Mouse (Mus musculus): ENCODE data around the gene Nfkb1. TPM values are rescaled to one million over a fixed set of nuclear protein-coding genes. Genes with fewer than 3 reads are reported as not detected.
A peak's percentile ranks its signal among the peaks of the same experiment; 100 is the strongest.

The Nfkb1 gene
- total and polyA plus RNA-seq, 3 experiments, result 271 to 369 (median 346) TPM

DNA sequence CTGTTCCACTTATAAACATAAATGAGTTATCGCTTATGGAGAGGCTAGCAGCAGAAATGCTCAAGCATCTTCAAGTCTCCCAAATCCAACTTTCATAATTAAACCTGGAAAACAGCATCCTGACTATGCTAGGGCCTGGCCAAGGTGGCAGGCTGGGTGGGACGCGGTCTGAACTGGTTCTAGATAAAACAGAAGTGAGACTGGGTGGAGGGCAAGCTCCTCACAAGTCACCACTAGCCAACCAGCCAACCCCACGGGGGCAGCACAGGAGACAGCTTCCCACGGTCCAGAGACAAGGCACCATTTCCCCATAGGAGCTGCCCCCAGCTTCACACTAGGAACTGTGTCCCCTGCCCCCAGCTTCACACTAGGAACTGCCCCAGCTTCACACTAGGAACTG is 53.8 kb downstream of the Nfkb1 start:
- Histone ChIP-seq H3K27me3 (replicated peaks) (no peaks in the 10 kb centered on the region), H3K27ac (ENCODE audit: insufficient read depth, low read depth) (no peak overlapping the region), H3K9me3 (replicated peaks; ENCODE audit: low read length) (peaks cover 2% of the 10 kb centered on the region), H3K4me3 (replicated peaks in 1 of 3; ENCODE audit: low read depth in 2 of 3, low read length in 2 of 3, poor library complexity in 1 of 3) (no peak overlapping the region), H3K79me2 (replicated peaks; ENCODE audit: control insufficient read depth, extremely low read depth, insufficient read depth, poor library complexity, severe bottlenecking) (no peaks in the 10 kb centered on the region), H3K4me2 (ENCODE audit: insufficient read depth, low read depth, poor library complexity, severe bottlenecking) (no peak overlapping the region), H3K4me1 (ENCODE audit: control insufficient read depth in 1 of 2, insufficient read depth in 2 of 2) (peaks cover 35 to 95% of the 10 kb centered on the region in 2 experiments), H3K36me3 (replicated peaks in 1 of 2; ENCODE audit: control insufficient read depth in 1 of 2, insufficient read depth in 1 of 2, low read length in 1 of 2) (peaks cover 29 to 89% of the 10 kb centered on the region in 2 experiments), H3K9ac (ENCODE audit: insufficient read depth, low read depth) (no peak overlapping the region)
- no peak for DNase-seq (ENCODE audit: extremely low read depth)
- dilution Hi-C loops (cut with MboI; ENCODE audit: extremely low pct_ligation_motif_present, extremely low pct_unique_long_range_greater_than_20kb, low sequenced_read_pairs) (no loop called here), in situ Hi-C loops (cut with MboI; ENCODE audit: low pct_ligation_motif_present, low pct_unique_long_range_greater_than_20kb, low sequenced_read_pairs) (no loop called here)
- TF ChIP-seq IRF4 (IDR thresholded peaks at IDR 0.05; ENCODE audit: low read depth, low read length), result no peak
- TF ChIP-seq NELFE (IDR thresholded peaks at IDR 0.05; ENCODE audit: low read depth, low read length), result no peak
- no peak for TF ChIP-seq UBTF (IDR thresholded peaks at IDR 0.05; ENCODE audit: low read depth, low read length)
- no peak for TF ChIP-seq ETS1 (conservative IDR thresholded peaks at IDR 0.05; ENCODE audit: low read depth, low read length)
- no peak for TF ChIP-seq MAZ (IDR thresholded peaks at IDR 0.05; ENCODE audit: low read depth, low read length)
- no peak for TF ChIP-seq TBP (conservative IDR thresholded peaks at IDR 0.05; ENCODE audit: low read depth, low read length)
- no peak for TF ChIP-seq POLR2A (IDR thresholded peaks at IDR 0.05; ENCODE audit: low read depth, low read length)
- TF ChIP-seq USF2 (conservative IDR thresholded peaks at IDR 0.05; ENCODE audit: low read depth, low read length), result no peak

DNA sequence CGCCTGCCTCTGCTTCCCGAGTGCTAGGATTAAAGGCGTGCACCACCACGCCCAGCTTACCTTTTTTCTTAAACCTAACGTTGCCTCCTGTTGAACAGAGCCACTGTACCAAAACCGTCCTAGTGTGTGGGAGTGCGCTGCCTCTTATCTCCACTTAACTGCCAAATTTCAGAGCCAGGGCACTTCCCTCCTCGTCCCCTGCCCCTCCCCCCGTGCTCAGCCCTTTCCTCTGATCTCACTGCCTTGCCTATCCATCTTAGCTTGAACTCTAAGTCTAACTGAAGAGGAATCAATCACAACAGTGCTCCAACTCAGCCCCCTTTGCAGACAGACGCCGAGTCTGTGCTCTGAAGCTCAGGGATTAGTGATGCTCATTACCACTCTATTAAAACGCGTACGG is 54.9 kb downstream of the Nfkb1 start:
- dilution Hi-C loops (cut with MboI; ENCODE audit: extremely low pct_ligation_motif_present, extremely low pct_unique_long_range_greater_than_20kb, low sequenced_read_pairs), result no loop called here
- peak; percentile 64 for DNase-seq (ENCODE audit: extremely low read depth)
- Histone ChIP-seq H3K36me3 (replicated peaks in 1 of 2; ENCODE audit: control insufficient read depth in 1 of 2, insufficient read depth in 1 of 2, low read length in 1 of 2) (peaks cover 23 to 87% of the 10 kb centered on the region in 2 experiments), H3K9ac (ENCODE audit: insufficient read depth, low read depth) (no peak overlapping the region), H3K27ac (ENCODE audit: insufficient read depth, low read depth) (no peak overlapping the region), H3K4me1 (ENCODE audit: control insufficient read depth in 1 of 2, insufficient read depth in 2 of 2) (peaks cover 37 to 97% of the 10 kb centered on the region in 2 experiments), H3K4me2 (ENCODE audit: insufficient read depth, low read depth, poor library complexity, severe bottlenecking) (no peak overlapping the region), H3K79me2 (replicated peaks; ENCODE audit: control insufficient read depth, extremely low read depth, insufficient read depth, poor library complexity, severe bottlenecking) (no peaks in the 10 kb centered on the region), H3K27me3 (replicated peaks) (no peaks in the 10 kb centered on the region), H3K4me3 (replicated peaks in 1 of 3; ENCODE audit: low read depth in 2 of 3, low read length in 2 of 3, poor library complexity in 1 of 3) (no peak overlapping the region), H3K9me3 (replicated peaks; ENCODE audit: low read length) (peaks cover 2% of the 10 kb centered on the region)
- in situ Hi-C loops (cut with MboI; ENCODE audit: low pct_ligation_motif_present, low pct_unique_long_range_greater_than_20kb, low sequenced_read_pairs), result no loop called here
- no peak for TF ChIP-seq TBP (conservative IDR thresholded peaks at IDR 0.05; ENCODE audit: low read depth, low read length)
- 0 out of 2 replicates have a peak, but pooled peaks have one; percentile 42 for TF ChIP-seq CHD2 (IDR thresholded peaks at IDR 0.05; ENCODE audit: low read length)
- no peak for TF ChIP-seq CTCF (conservative IDR thresholded peaks at IDR 0.05 in 1 of 2, IDR thresholded peaks at IDR 0.05 in 1 of 2; ENCODE audit: low read depth in 2 of 2, low read length in 2 of 2)

DNA sequence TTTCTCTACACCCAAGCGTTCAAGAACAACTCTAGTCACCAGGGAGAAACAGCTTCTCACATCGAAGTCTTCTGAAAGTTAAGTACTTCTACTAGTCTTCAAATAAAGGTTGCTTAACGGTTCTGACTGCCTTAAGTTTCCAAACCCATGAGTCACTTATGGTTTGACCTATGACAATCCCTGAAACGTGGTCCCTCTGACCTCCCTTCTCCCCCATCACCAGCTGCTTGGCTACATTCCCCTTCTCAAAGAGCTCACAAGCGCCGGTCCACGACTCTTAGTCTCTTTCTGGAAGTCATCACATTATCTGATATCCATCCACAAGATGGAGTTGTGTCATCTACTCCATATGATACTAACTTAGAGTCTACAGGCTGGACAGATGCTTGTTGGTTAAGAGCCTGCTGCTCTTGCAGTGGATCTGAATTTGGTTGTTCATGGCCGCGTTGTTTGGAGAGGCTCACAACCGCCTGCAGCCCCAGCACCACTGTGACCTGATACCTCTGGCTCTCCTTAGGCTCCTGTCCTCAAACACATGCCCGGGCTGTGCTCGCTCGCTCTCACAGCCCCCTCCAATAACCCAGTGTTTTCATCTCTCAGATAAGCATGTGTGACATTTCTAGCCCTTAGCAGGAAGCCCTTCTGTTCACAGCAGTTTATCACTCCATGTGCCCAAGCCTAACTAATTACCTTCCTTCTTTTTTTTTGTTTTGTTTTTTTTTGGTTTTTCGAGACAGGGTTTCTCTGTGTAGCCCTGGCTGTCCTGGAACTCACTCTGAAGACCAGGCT is 55.5 kb downstream of the Nfkb1 start:
- Histone ChIP-seq H3K4me2 (ENCODE audit: insufficient read depth, low read depth, poor library complexity, severe bottlenecking) (no peak overlapping the region), H3K79me2 (replicated peaks; ENCODE audit: control insufficient read depth, extremely low read depth, insufficient read depth, poor library complexity, severe bottlenecking) (no peaks in the 10 kb centered on the region), H3K4me3 (replicated peaks in 1 of 3; ENCODE audit: low read depth in 2 of 3, low read length in 2 of 3, poor library complexity in 1 of 3) (no peak overlapping the region), H3K27me3 (replicated peaks) (no peaks in the 10 kb centered on the region), H3K36me3 (replicated peaks in 1 of 2; ENCODE audit: control insufficient read depth in 1 of 2, insufficient read depth in 1 of 2, low read length in 1 of 2) (peaks cover 22 to 86% of the 10 kb centered on the region in 2 experiments), H3K27ac (ENCODE audit: insufficient read depth, low read depth) (no peak overlapping the region), H3K9me3 (replicated peaks; ENCODE audit: low read length) (peaks cover 2% of the 10 kb centered on the region), H3K9ac (ENCODE audit: insufficient read depth, low read depth) (no peak overlapping the region), H3K4me1 (ENCODE audit: control insufficient read depth in 1 of 2, insufficient read depth in 2 of 2) (peaks cover 39 to 97% of the 10 kb centered on the region in 2 experiments)
- dilution Hi-C loops (cut with MboI; ENCODE audit: extremely low pct_ligation_motif_present, extremely low pct_unique_long_range_greater_than_20kb, low sequenced_read_pairs) (no loop called here), in situ Hi-C loops (cut with MboI; ENCODE audit: low pct_ligation_motif_present, low pct_unique_long_range_greater_than_20kb, low sequenced_read_pairs) (no loop called here)
- DNase-seq (ENCODE audit: extremely low read depth), result no peak
- TF ChIP-seq ZNF384 (IDR thresholded peaks at IDR 0.05; ENCODE audit: low read depth, low read length) (no peak), POLR2AphosphoS2 (IDR thresholded peaks at IDR 0.05; ENCODE audit: low read depth, low read length) (no peak; the same call in 1 of the 2 replicates), POLR2A (IDR thresholded peaks at IDR 0.05; ENCODE audit: low read depth, low read length) (no peak), ZMIZ1 (IDR thresholded peaks at IDR 0.05; ENCODE audit: low read depth, low read length) (no peak), NELFE (IDR thresholded peaks at IDR 0.05; ENCODE audit: low read depth, low read length) (no peak), PAX5 (IDR thresholded peaks at IDR 0.05; ENCODE audit: low read length) (no peak), NRF1 (IDR thresholded peaks at IDR 0.05; ENCODE audit: low read depth, low read length) (no peak), SIN3A (IDR thresholded peaks at IDR 0.05; ENCODE audit: low read length) (no peak), KAT2A (IDR thresholded peaks at IDR 0.05; ENCODE audit: insufficient replicate concordance, low read length) (no peak), SMC3 (IDR thresholded peaks at IDR 0.05; ENCODE audit: low read depth, low read length) (no peak), BHLHE40 (IDR thresholded peaks at IDR 0.05; ENCODE audit: low read depth, low read length) (no peak), RAD21 (IDR thresholded peaks at IDR 0.05; ENCODE audit: low read depth, low read length) (no peak), TBP (conservative IDR thresholded peaks at IDR 0.05; ENCODE audit: low read depth, low read length) (no peak), MAX (IDR thresholded peaks at IDR 0.05; ENCODE audit: low read length) (no peak), MXI1 (IDR thresholded peaks at IDR 0.05; ENCODE audit: low read depth, low read length) (no peak), E2F4 (IDR thresholded peaks at IDR 0.05; ENCODE audit: insufficient replicate concordance, low read depth, low read length) (no peak)

Measured in CH12.LX (cell line).